Mouse (Mus musculus): ENCODE results near the gene Upb1. TPM values are rescaled to one million over a fixed set of nuclear protein-coding genes. Genes with fewer than 3 reads are reported as not detected.

The Upb1 gene
- polyA plus RNA-seq, 1 experiment from 2014 or later = not detected

DNA sequence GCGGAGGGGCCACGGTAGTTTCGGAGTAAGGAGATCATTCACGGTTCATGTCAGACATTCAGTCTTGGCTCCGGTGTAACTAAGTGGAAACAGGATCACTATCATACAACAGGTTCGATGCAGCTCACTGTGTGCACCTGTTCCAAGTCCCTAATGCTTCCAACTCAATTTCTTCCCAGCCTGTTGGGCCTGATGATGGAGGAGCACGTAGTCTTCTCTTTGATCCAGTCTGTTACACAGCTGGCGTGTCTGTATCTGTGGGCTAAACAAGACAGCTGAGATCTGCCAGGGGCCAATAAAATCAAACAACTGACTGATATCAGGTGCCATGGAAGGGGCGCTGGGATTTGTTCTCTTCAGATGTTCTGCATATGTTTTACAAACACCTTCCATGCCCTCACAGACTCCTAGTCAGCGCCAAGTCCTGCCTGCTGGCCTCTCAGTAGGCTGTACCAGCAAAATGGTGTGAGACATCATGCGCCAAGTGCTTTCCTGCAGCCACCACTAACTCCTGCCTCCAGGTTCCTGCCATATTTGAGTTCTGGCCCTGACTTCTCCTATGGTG, 82.1 kb downstream of the Upb1 start:
- Histone ChIP-seq H3K27ac (ENCODE audit: low read depth, low read length) (no peak overlapping the region), H3K4me3 (ENCODE audit: low read depth, low read length) (no peak overlapping the region), H3K27me3 (ENCODE audit: control insufficient read depth, insufficient read depth, low read length) (no peaks in the 10 kb centered on the region), H3K9me3 (ENCODE audit: control insufficient read depth, low read length) (no peaks in the 10 kb centered on the region), H3K9ac (ENCODE audit: low read length) (no peak overlapping the region), H3K4me2 (no peak overlapping the region), H3K4me1 (ENCODE audit: control insufficient read depth, insufficient read depth, low read length) (no peaks in the 10 kb centered on the region), H3K36me3 (ENCODE audit: control insufficient read depth, insufficient read depth, low read length) (no peaks in the 10 kb centered on the region)
- no peak for DNase-seq (ENCODE audit: low spot score, missing footprints)
- no peak for ATAC-seq (ENCODE audit: low FRiP score)
- 86% methylated on average over 11 of the region's 11 CpGs for WGBS

DNA sequence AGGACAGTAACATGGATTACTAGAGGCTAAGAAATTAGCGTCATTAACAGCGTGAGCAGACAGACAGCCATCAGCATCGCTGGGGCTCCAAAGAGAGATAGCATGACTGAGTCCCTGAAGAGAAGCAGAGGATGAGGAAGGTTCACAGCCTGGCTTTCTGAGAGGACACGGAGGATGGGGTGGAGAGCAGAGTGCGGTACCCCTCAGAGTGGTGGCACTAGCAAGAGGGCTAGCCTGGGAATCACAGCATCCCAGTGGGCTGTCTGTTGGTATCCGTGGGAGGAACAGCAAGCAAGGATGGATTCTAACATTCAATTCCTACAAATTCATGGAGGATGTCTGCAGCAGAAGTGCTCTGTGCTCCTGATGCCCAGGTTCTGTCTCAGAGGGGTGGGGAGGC, 83.2 kb downstream of the Upb1 start:
- H3K36me3 ChIP-seq (ENCODE audit: control insufficient read depth, insufficient read depth, low read length) = no peaks in the 10 kb centered on the region
- no peak overlapping the region for H3K9ac ChIP-seq (ENCODE audit: low read length)
- no peaks in the 10 kb centered on the region for H3K27me3 ChIP-seq (ENCODE audit: control insufficient read depth, insufficient read depth, low read length)
- WGBS = 87% methylated on average over 6 of the region's 6 CpGs
- ATAC-seq (ENCODE audit: low FRiP score) = no peak
- H3K27ac ChIP-seq (ENCODE audit: low read depth, low read length) = no peak overlapping the region
- H3K4me1 ChIP-seq (ENCODE audit: control insufficient read depth, insufficient read depth, low read length) = no peaks in the 10 kb centered on the region
- no peaks in the 10 kb centered on the region for H3K9me3 ChIP-seq (ENCODE audit: control insufficient read depth, low read length)
- H3K4me2 ChIP-seq = no peak overlapping the region
- DNase-seq (ENCODE audit: low spot score, missing footprints) = no peak
- no peak overlapping the region for H3K4me3 ChIP-seq (ENCODE audit: low read depth, low read length)

DNA sequence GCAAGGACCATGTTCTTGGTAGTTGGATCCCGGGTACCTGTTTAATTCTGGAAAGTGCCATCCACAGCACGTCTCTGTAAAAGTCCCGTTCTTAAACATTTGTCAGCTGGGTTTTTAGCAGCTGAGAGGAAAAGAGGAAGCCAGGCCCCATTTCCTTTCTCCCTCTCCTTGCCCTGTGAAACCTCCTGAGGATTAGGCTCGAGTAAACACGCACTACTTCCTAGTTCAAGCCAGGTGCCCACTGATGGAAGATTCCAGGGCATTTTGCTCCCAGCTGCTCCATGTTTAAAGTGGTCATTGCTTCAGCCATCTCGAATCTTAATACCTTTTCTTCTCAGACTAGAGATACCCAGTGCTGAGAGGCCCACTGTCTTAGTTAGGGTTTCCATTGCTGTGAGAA, 83.9 kb downstream of the Upb1 start:
- no peak overlapping the region for H3K4me2 ChIP-seq
- no peaks in the 10 kb centered on the region for H3K9me3 ChIP-seq (ENCODE audit: control insufficient read depth, low read length)
- no peak for ATAC-seq (ENCODE audit: low FRiP score)
- H3K36me3 ChIP-seq (ENCODE audit: control insufficient read depth, insufficient read depth, low read length) = no peaks in the 10 kb centered on the region
- H3K9ac ChIP-seq (ENCODE audit: low read length) = no peak overlapping the region
- H3K27ac ChIP-seq (ENCODE audit: low read depth, low read length) = no peak overlapping the region
- H3K4me3 ChIP-seq (ENCODE audit: low read depth, low read length) = no peak overlapping the region
- 78% methylated on average over 6 of the region's 6 CpGs for WGBS
- no peaks in the 10 kb centered on the region for H3K4me1 ChIP-seq (ENCODE audit: control insufficient read depth, insufficient read depth, low read length)
- H3K27me3 ChIP-seq (ENCODE audit: control insufficient read depth, insufficient read depth, low read length) = no peaks in the 10 kb centered on the region
- no peak for DNase-seq (ENCODE audit: low spot score, missing footprints)

DNA sequence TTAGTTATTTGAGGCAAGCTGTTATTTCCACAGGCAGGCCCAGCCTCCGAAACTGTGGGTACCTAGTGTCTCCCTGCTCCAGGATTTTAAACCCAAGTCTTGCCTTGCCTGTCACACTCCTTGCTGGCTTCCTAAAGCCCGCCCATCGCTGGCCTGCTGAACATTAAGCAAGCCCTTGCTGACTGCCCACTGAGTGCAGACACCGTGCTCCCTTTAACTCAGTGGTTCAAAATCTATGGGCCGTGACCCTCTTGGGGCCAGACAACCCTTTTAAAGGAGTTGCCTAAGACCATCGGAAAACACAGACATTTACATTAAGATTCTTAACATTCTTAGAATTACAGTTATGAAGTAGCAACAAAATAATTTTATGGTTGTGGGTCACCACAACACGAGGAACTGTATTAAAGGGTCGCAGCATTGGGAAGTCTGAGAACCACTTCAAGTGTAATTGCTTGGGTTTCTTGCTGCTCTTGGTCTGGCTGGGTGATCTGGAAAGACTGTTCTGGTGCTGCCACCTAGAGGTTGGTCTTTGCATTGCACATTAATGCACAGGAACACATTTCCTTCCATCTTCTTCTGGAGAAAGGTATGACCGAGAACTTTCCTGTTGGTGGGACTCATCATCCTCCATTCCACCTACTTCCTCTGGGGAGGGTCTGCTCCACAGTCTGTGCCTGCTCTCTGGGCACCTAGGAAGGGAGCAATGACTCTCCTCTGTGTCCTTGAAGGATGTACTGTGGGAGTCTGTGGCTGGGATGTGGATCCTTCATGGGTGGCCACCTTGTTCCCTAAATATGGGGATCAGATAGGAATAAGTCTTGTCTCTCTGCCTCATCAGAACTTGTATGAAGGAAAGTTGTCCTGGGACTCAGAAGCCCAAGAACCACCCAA, 85.4 kb downstream of the Upb1 start:
- peak; percentile 58; the same call in 1 of the 2 replicates for ATAC-seq (ENCODE audit: low FRiP score)
- Histone ChIP-seq H3K27ac (ENCODE audit: low read depth, low read length) (no peak overlapping the region), H3K36me3 (ENCODE audit: control insufficient read depth, insufficient read depth, low read length) (no peaks in the 10 kb centered on the region), H3K4me2 (no peak overlapping the region), H3K27me3 (ENCODE audit: control insufficient read depth, insufficient read depth, low read length) (no peaks in the 10 kb centered on the region), H3K4me1 (ENCODE audit: control insufficient read depth, insufficient read depth, low read length) (no peaks in the 10 kb centered on the region), H3K4me3 (ENCODE audit: low read depth, low read length) (no peak overlapping the region), H3K9ac (ENCODE audit: low read length) (no peak overlapping the region), H3K9me3 (ENCODE audit: control insufficient read depth, low read length) (no peaks in the 10 kb centered on the region)
- WGBS = 51% methylated on average over 9 of the region's 9 CpGs
- DNase-seq (ENCODE audit: low spot score, missing footprints) = peak; percentile 97

DNA sequence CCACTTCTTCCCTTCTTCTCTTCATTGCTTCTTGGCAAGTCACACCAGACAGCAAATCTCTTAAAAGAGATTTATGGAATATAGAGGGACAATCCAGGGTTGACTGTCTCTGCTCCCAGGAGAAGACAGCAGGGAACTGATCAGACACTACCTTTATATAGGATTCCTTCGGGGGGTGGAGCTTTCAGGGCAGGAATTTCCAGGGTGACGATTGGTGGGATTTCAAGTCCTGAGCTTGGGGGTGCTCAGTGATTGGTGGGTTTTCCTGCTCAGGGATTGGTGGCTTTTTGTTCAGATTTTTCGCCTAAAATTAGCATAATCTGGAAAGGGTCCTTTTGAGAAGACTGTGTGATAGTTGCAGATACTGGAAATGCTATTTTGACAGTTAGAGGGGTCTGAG, 86.2 kb downstream of the Upb1 start:
- Histone ChIP-seq H3K4me3 (ENCODE audit: low read depth, low read length) (no peak overlapping the region), H3K27ac (ENCODE audit: low read depth, low read length) (no peak overlapping the region), H3K36me3 (ENCODE audit: control insufficient read depth, insufficient read depth, low read length) (no peaks in the 10 kb centered on the region), H3K4me2 (no peak overlapping the region), H3K4me1 (ENCODE audit: control insufficient read depth, insufficient read depth, low read length) (no peaks in the 10 kb centered on the region), H3K9me3 (ENCODE audit: control insufficient read depth, low read length) (no peaks in the 10 kb centered on the region), H3K9ac (ENCODE audit: low read length) (no peak overlapping the region), H3K27me3 (ENCODE audit: control insufficient read depth, insufficient read depth, low read length) (no peaks in the 10 kb centered on the region)
- ATAC-seq (ENCODE audit: low FRiP score) (no peak), DNase-seq (ENCODE audit: low spot score, missing footprints) (no peak)
- 75% methylated on average over 3 of the region's 3 CpGs for WGBS

DNA sequence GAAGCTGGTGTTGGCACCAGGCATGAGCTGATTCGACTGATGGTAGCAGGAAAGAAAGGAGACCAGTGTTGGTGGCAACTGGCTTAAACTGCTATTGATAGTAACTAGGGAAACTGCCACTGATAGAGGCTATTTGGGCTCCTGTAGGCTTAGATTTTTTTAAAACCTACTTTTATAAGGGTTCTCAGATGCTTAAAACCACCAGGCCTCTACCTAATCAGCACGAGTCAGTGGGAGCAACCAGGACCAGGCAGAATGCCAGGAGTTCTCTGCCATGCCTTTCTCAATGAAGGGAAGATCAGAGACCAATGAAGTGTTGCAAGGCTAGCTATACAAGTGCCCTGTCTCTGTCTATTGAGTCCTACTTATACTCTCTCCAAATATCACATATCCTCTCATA, 88.6 kb downstream of the Upb1 start:
- WGBS = 76% methylated on average over 2 of the region's 2 CpGs

DNA sequence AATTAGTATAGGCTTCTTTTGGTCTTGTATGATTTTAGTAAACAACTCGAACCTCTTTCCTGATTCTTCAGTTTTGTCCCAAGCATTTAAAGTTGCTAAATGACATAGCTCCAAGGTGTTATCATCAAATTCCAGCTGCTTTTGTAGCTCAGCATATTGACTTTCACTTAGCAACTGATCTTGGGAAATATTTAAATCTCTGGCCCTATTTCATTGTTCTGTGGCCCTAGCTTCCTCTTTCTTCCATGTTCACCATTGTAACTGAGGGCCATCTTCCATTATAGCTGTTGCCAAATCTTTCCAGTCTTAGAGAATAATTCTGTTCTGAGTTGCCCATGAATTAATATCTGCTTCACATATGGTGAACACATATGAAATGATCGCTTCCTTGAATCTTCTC, 89.8 kb downstream of the Upb1 start:
- Histone ChIP-seq H3K9me3 (ENCODE audit: control insufficient read depth, low read length) (no peaks in the 10 kb centered on the region), H3K4me2 (no peak overlapping the region), H3K27me3 (ENCODE audit: control insufficient read depth, insufficient read depth, low read length) (no peaks in the 10 kb centered on the region), H3K36me3 (ENCODE audit: control insufficient read depth, insufficient read depth, low read length) (no peaks in the 10 kb centered on the region), H3K4me1 (ENCODE audit: control insufficient read depth, insufficient read depth, low read length) (no peaks in the 10 kb centered on the region), H3K9ac (ENCODE audit: low read length) (no peak overlapping the region), H3K27ac (ENCODE audit: low read depth, low read length) (no peak overlapping the region), H3K4me3 (ENCODE audit: low read depth, low read length) (no peak overlapping the region)
- no peak for ATAC-seq (ENCODE audit: low FRiP score)
- WGBS = 83% methylated on average over 2 of the region's 2 CpGs
- no peak for DNase-seq (ENCODE audit: low spot score, missing footprints)

More for the DNA sequence above, 88.6 kb downstream of the Upb1 start:
- Histone ChIP-seq H3K9me3 (ENCODE audit: control insufficient read depth, low read length) (no peaks in the 10 kb centered on the region), H3K4me3 (ENCODE audit: low read depth, low read length) (no peak overlapping the region), H3K4me1 (ENCODE audit: control insufficient read depth, insufficient read depth, low read length) (no peaks in the 10 kb centered on the region), H3K36me3 (ENCODE audit: control insufficient read depth, insufficient read depth, low read length) (no peaks in the 10 kb centered on the region), H3K27me3 (ENCODE audit: control insufficient read depth, insufficient read depth, low read length) (no peaks in the 10 kb centered on the region), H3K9ac (ENCODE audit: low read length) (no peak overlapping the region), H3K4me2 (no peak overlapping the region), H3K27ac (ENCODE audit: low read depth, low read length) (no peak overlapping the region)
- no peak for DNase-seq (ENCODE audit: low spot score, missing footprints)
- ATAC-seq (ENCODE audit: low FRiP score) = no peak

Other genes starting within 250 kb of the Upb1 start
- 22.8 and 23.2 TPM in 2 replicates for gene Specc1l, start 189.0 kb upstream of the Upb1 start, polyA plus RNA-seq (2014; fragmentation: Nextera tagmentation; extraction: Ambion mirVana)
- 2.8 and 4.0 TPM in 2 replicates for gene Adora2a, start 84.2 kb upstream of the Upb1 start, polyA plus RNA-seq (2014; fragmentation: Nextera tagmentation; extraction: Ambion mirVana)
- gene Snrpd3, start 116.4 kb downstream of the Upb1 start, polyA plus RNA-seq (2014; fragmentation: Nextera tagmentation; extraction: Ambion mirVana) = 199 and 208 TPM in 2 replicates
- 27.8 and 36.0 TPM in 2 replicates for gene Gucd1, start 116.9 kb downstream of the Upb1 start, polyA plus RNA-seq (2014; fragmentation: Nextera tagmentation; extraction: Ambion mirVana)
- gene Lrrc75b, start 159.2 kb downstream of the Upb1 start, polyA plus RNA-seq (2014; fragmentation: Nextera tagmentation; extraction: Ambion mirVana) = 3.3 and 4.1 TPM in 2 replicates
- gene Ggt1, start 160.5 kb downstream of the Upb1 start, polyA plus RNA-seq (2014; fragmentation: Nextera tagmentation; extraction: Ambion mirVana) = 1.5 and 2.1 TPM in 2 replicates
- gene Ggt5, start 188.2 kb downstream of the Upb1 start, polyA plus RNA-seq (2014; fragmentation: Nextera tagmentation; extraction: Ambion mirVana) = 0.25 and 0.29 TPM in 2 replicates
- 1.2 and 1.6 TPM in 2 replicates for gene Susd2, start 242.9 kb downstream of the Upb1 start, polyA plus RNA-seq (2014; fragmentation: Nextera tagmentation; extraction: Ambion mirVana)

Data from midbrain, embryonic 11.5 days (tissue).